Mouse (Mus musculus): Measurements from ENCODE around the gene Olfr1018.

The Olfr1018 gene

DNA sequence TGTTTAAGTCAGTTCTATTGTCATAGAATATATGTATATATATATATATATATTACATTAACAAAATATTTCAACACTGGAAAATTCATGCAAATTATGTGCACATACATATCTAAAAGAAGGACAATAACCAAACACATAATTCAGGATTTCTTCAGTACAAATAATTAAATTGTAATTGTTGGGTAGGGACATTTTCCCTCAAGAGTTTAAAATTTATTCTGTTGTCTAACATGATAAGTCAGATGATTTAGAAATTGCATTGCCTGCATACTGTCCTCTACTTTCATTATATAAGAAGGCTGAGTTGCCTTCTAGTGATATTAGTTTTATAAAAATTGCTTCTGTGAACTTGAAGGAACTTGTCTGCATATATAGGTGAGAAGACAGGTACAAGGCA, at the start of gene Olfr1018:
Olfr1018 (plus strand) TSS at position 301 of the 400 bp plus-strand sequence.
- DNase-seq (ENCODE audit: low read depth), result no peak

DNA sequence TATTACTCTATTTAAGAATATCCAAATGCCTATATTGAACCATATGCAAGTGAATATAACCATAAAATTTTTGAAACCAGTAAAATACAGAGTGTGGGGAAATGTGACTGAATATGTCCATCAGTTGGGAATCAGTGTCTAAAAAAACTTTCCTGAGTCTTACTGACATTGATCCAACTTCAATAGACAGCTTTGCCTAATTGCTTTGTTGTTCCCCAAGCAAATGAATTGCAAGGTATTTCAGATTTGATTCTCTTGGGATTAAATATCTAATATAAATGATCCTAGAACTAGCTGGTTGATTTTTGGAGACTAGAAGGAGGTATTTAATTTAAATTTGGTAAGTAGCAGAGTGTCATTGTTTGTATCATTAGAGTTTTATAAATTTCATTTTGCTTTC, 45.9 kb upstream of the Olfr1018 start, which contains the start of gene Olfr1014:
Olfr1014 (plus strand) TSS at position 301 of the 400 bp plus-strand sequence.
- DNase-seq (ENCODE audit: low read depth), result no peak

DNA sequence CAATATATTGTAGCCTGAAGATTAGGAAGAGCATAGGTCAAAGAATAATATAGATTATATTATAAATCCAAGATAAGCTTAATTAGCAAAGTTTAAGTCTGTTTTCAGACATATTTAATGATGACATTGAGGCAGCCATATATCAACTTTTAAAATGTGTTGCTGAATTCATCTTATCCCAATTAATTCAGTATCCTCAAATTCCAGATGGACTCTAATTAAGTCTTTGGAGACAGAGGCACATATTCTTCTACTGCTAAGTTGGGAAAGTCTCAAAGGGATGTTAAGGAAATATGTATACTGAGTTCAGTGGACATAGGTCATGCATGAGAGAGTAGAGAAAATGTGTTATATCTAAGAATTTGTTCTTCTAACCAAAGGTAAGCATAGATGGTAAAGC, 36.6 kb upstream of the Olfr1018 start, which contains the start of gene Olfr1015:
Olfr1015 (plus strand) TSS at position 301 of the 400 bp plus-strand sequence.
- no peak for DNase-seq (ENCODE audit: low read depth)

DNA sequence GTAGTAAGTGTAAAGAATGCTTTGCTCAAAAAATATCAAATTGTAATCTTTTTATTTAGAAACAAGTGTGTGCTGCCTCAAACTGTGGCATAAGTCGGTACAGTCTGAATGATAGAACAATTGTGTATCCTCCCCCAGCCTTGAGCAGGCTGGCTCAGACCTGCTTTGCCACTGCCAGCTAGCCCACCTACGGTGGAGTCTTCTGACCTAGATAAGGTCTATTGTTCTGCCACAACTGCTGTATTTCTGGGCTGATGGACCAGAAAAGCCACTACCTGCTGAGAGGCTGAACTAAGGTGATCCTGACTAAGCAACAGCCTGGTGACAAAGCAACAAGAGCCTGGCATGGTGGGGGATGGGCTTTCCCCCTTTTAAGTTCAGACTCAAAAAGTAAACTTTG, 25.9 kb upstream of the Olfr1018 start:
- no peak for DNase-seq (ENCODE audit: low read depth)

DNA sequence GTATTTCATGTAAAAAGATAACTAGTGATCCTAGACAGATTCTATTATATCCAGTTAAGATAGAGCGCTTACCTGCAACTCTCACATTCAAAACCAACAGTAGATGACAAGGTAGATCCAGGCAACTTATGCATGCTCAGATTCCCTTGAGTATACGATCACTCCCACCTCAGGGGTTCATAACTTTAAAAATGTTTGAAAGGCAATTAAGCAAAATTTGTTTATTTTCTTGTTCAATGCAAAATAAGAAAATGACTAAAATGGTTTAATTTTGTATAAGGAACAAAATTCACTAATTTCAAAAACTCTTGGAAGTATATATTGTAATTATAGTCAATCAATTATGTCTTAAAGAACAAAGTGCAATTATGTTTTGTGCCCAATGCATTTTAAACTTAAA, 15.8 kb upstream of the Olfr1018 start, which contains the start of gene Olfr1016:
Olfr1016 (minus strand) TSS at position 101 of the 400 bp plus-strand sequence.
- no peak for DNase-seq (ENCODE audit: low read depth)

DNA sequence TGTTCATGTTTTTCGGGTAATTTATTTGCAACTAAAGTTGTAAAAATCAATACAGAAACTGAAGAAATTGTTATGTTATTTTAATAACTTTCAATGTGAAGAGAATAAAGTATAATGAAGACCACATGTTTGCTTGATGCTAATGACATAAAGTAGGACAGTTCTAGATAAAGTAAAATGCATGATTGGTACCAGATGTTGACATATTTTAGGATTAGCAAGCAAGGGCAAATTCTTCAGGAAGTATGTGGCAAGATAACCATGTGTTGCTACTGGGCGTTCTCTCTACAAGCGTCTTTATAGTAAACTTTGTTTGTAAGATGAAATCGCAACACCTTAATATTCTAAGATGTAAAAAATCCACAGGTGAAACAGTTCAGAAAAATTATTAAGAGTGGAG, 13.8 kb upstream of the Olfr1018 start:
- no peak for DNase-seq (ENCODE audit: low read depth)

DNA sequence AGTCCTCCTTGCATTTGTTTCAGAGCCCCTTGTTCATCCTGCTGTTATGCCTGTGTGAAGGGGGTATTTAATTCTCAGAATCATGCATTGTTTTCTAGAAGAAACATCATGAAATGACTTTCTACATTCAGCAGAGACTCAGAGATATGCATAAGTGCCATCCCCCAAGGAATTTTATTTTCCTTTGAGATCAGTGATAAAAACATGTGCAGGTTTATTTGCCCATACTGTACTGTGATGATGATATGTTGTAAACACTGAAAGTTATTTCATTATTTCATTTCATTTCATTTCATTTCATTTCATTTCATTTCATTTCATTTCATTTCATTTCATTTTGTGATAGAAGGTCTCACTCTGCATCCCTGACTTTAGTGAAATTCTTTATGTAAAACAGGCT, 27.1 kb downstream of the Olfr1018 start, which contains the start of gene Olfr1019:
Olfr1019 (minus strand) TSS at position 101 of the 400 bp plus-strand sequence.
- DNase-seq (ENCODE audit: low read depth), result no peak

DNA sequence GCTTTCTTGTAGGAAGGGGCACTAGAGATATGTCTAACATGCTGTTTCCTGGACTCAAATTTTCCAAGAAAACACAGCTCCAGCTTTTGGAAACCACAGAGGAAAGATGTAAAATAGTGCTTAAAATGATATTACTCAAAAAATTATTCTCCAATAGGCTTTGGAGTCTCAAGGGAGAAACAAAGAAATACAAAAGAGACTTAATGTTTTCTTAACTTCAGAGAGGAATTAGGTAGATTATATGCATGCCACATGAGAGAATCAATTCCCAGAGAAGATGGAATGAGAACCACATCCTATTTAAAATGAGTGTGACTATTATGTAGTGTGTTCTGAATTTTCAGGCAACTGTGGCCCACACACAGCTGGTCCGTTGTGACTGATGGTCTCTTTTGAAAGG, 28.5 kb downstream of the Olfr1018 start, which contains the start of gene Olfr1020:
Olfr1020 (plus strand) TSS at position 301 of the 400 bp plus-strand sequence.
- no peak for DNase-seq (ENCODE audit: low read depth)

DNA sequence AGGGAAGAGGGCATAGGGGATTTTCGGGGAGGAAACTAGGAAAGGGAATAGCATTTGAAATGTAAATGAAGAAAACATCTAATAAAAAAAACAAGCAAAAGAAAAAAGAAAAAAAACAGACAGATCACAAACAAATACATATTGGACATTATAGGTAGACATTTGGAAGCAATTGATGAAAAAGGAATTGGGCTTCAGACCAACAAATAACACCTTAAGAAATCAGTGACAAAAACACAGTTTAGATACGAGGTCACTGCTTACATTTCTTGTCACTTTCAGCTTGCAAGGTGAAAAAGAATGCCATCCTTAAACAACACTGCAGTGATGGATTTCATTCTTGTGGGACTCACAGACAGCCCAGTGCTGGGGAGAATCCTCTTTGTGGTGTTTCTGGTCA, 50.0 kb downstream of the Olfr1018 start, which contains the start of gene Olfr1022:
Olfr1022 (plus strand) TSS at position 301 of the 400 bp plus-strand sequence.
- no peak for DNase-seq (ENCODE audit: low read depth)
